18 mouse cellular contexts compared by ENCODE assay signal in the genomic region with DNA sequence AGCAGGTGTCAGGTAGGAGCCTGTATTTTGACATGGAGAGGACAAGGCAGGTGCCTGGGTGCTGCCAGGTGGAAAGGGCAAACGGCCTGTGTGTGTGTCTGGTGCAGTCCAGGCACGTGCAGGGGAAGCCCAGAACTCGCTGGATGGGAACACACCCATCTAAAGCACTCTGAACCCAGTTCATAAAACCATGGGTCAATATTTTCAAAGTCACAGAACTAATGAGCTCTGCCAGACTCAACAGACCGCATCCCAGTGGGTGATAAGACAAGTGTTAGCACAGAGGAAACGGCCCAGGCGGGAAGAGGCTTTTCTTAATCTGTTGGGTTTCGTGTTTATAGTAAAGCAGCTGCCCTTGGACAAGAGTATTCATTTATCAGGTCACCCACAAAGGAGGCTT. TPM values are rescaled to one million over a fixed set of nuclear protein-coding genes. Genes with fewer than 3 reads are reported as not detected.
DNase-seq lines count a peak whose midpoint lies in the region.
"Had no signal": no experiment of that assay in that cellular context is flagged by ENCODE, and none has a peak within 500 bp of the region (broad histone marks: within the 10 kb centered on the region; RNA-seq: fewer than 3 reads in every experiment).

No protein-coding gene starts in this region.

- peak; percentile 43 for DNase-seq in kidney, adult 11 months
- no peak for DNase-seq in kidney, adult 18-20 months
- peak; percentile 47 for DNase-seq in ovary, postnatal 36 days (ENCODE audit: low spot score)
- no peak for DNase-seq in ovary, postnatal 10 days (ENCODE audit: low spot score)
- DNase-seq in cerebellum, adult 8-10 months: peak; percentile 71
- DNase-seq in large intestine, adult 2 months (ENCODE audit: low read depth, low spot score): peak; percentile 28
- no peak for DNase-seq in gastrocnemius, postnatal 4 days (ENCODE audit: low spot score in 2 of 2)
- DNase-seq in gastrocnemius, adult 8-10 months (ENCODE audit: low spot score in 2 of 2): no peak
- DNase-seq: gastrocnemius, postnatal 36 days; heart, postnatal 36 days; spleen, adult 18-20 months; thymus, adult 18-20 months had no signal

- 26% methylated on average over 7 of the region's 7 CpGs for WGBS in large intestine, adult 2 months

RNA-seq across cellular contexts. Expression of gene Alppl2, which starts 57.3 kb away (rescaled TPM):
- polyA plus RNA-seq in large intestine, adult 2 months (2012; rRNA removed): 1.5 and 6.3 TPM in 2 replicates
- total RNA-seq in gastrocnemius, postnatal 4 days (2021): not detected
- total RNA-seq in gastrocnemius, adult 8-10 months (2022): not detected
- total RNA-seq: gastrocnemius, postnatal 36 days; heart, postnatal 36 days; layer of hippocampus, postnatal 14 days; megakaryocyte, adult 5-6 weeks had no signal
- polyA plus RNA-seq: embryonic facial prominence, embryonic 14.5 days; forebrain, embryonic 13.5 days; inflammation-experienced regulatory T-cells, adult 6 months; limb, embryonic 13.5 days had no signal

Comparison
In these comparisons a context has a peak if more than half of its experiments do, and no peak if none do; other contexts are left out.
1. DNase-seq: peak in kidney, adult 11 months (single experiment), ovary, postnatal 36 days (single experiment), cerebellum, adult 8-10 months (single experiment) and large intestine, adult 2 months (single experiment); none in kidney, adult 18-20 months (single experiment), ovary, postnatal 10 days (single experiment), gastrocnemius, postnatal 4 days (0 of 2) and gastrocnemius, adult 8-10 months (0 of 2).